In genomic region chr12:41949841-41950241, GRCm38 (mm10) we compare ENCODE assay signal across 14 mouse cellular contexts.
DNase-seq lines count a peak whose midpoint lies in the region; ATAC-seq and TF ChIP-seq lines count a peak whose summit lies in the region.
"Had no signal": no experiment of that assay in that cellular context is flagged by ENCODE, and none has a peak within 500 bp of the region (broad histone marks: within the 10 kb centered on the region; RNA-seq: fewer than 3 reads in every experiment).

No protein-coding gene starts in this region.

- no peak overlapping the region for H3K9ac ChIP-seq in heart, adult 2 months (ENCODE audit: low read depth, low read length)
- H3K9ac ChIP-seq in MEL (ENCODE audit: control insufficient read depth, low read depth, low read length, poor library complexity, severe bottlenecking): no peak overlapping the region
- H3K9ac ChIP-seq in kidney, embryonic 16.5 days (replicated peaks; ENCODE audit: low read length): no peak overlapping the region
- H3K9ac ChIP-seq: embryonic facial prominence, embryonic 12.5 days had no signal

- TF ChIP-seq POLR2A in heart, adult 2 months (IDR thresholded peaks at IDR 0.05; ENCODE audit: insufficient read depth, low read depth, low read length): no peak
- no peak for TF ChIP-seq POLR2A in MEL (IDR thresholded peaks at IDR 0.05; ENCODE audit: control insufficient read depth in 1 of 2, insufficient read depth in 1 of 2, low read depth in 1 of 2, low read length in 2 of 2, poor library complexity in 1 of 2)

- peak; percentile 25 to 35 for DNase-seq in heart, adult 2 months
- no peak for DNase-seq in heart, embryonic 10.5 days (ENCODE audit: low spot score)
- DNase-seq in 3134 (ENCODE audit: extremely low read depth, insufficient read length, low spot score) (peak; percentile 79), MEL (ENCODE audit: low read depth, low spot score) (peak; percentile 16)
- DNase-seq in heart, postnatal 25 days (ENCODE audit: low spot score): peak; percentile 12
- DNase-seq in thymus, postnatal 10 days (ENCODE audit: low spot score in 2 of 2): no peak
- no peak for DNase-seq in cerebellum, postnatal 36 days
- DNase-seq: adrenal gland, postnatal 36 days; cerebellum, adult 9-10 months; lung, postnatal 10 days had no signal

- 71% methylated on average over 6 of the region's 6 CpGs for whole genome bisulfite sequencing in heart, adult 2 months
- WGBS in heart, embryonic 10.5 days: 73% methylated on average over 6 of the region's 6 CpGs
- WGBS in kidney, embryonic 16.5 days: 86% methylated on average over 6 of the region's 6 CpGs

- H3K4me2 ChIP-seq in kidney, embryonic 16.5 days (replicated peaks; ENCODE audit: low read depth, low read length): no peak overlapping the region
- H3K4me2 ChIP-seq: embryonic facial prominence, embryonic 12.5 days had no signal

- TF ChIP-seq RAD21 in MEL (IDR thresholded peaks at IDR 0.05; ENCODE audit: low read depth, low read length): no peak

- no peak for TF ChIP-seq CTCF in heart, adult 2 months (IDR thresholded peaks at IDR 0.05)
- TF ChIP-seq CTCF in MEL (IDR thresholded peaks at IDR 0.05 in 2 of 3, conservative IDR thresholded peaks at IDR 0.05 in 1 of 3; ENCODE audit: control insufficient read depth in 1 of 3, insufficient read depth in 1 of 3, low read depth in 2 of 3, low read length in 3 of 3, poor library complexity in 1 of 3, severe bottlenecking in 1 of 3): no peak

- no peaks in the 10 kb centered on the region for H3K27me3 ChIP-seq in heart, adult 2 months (ENCODE audit: control insufficient read depth, insufficient read depth, low read length)
- H3K27me3 ChIP-seq in heart, embryonic 10.5 days (ENCODE audit: insufficient read depth, poor library complexity, severe bottlenecking): no peaks in the 10 kb centered on the region
- H3K27me3 ChIP-seq in MEL (ENCODE audit: control insufficient read depth in 1 of 2, insufficient read depth in 2 of 2, low read length in 2 of 2): no peaks in the 10 kb centered on the region
- H3K27me3 ChIP-seq in kidney, embryonic 16.5 days (ENCODE audit: insufficient read depth, low read length): no peaks in the 10 kb centered on the region
- H3K27me3 ChIP-seq: embryonic facial prominence, embryonic 12.5 days had no signal

- H3K27ac ChIP-seq in heart, adult 2 months: no peak overlapping the region
- H3K27ac ChIP-seq in heart, embryonic 10.5 days: no peak overlapping the region
- H3K27ac ChIP-seq in MEL (ENCODE audit: control insufficient read depth, low read depth, low read length): no peak overlapping the region
- H3K27ac ChIP-seq in kidney, embryonic 16.5 days (ENCODE audit: low read length): no peak overlapping the region
- H3K27ac ChIP-seq: embryonic facial prominence, embryonic 12.5 days had no signal

- TF ChIP-seq EP300 in heart, adult 2 months (IDR thresholded peaks at IDR 0.05; ENCODE audit: insufficient read depth, low read depth, low read length): no peak
- no peak for TF ChIP-seq EP300 in MEL (IDR thresholded peaks at IDR 0.05; ENCODE audit: low read depth in 1 of 2, low read length in 2 of 2)

- no peaks in the 10 kb centered on the region for H3K79me2 ChIP-seq in heart, adult 2 months (replicated peaks; ENCODE audit: control insufficient read depth, insufficient read depth, low read length)
- no peaks in the 10 kb centered on the region for H3K79me2 ChIP-seq in MEL (ENCODE audit: control insufficient read depth, insufficient read depth, low read length, poor library complexity)

- intact Hi-C loops in heart, adult 2 months (cut with DNase I): no loop called here
- intact Hi-C loops in heart, postnatal 25 days (cut with DNase I): no loop called here

- H3K4me3 ChIP-seq in heart, adult 2 months: no peak overlapping the region
- no peak overlapping the region for H3K4me3 ChIP-seq in heart, embryonic 10.5 days
- H3K4me3 ChIP-seq in MEL (ENCODE audit: control insufficient read depth in 1 of 2, insufficient read depth in 1 of 2, low read depth in 2 of 2, low read length in 2 of 2): no peak overlapping the region
- H3K4me3 ChIP-seq in kidney, embryonic 16.5 days (ENCODE audit: low read length): no peak overlapping the region
- H3K4me3 ChIP-seq: embryonic facial prominence, embryonic 12.5 days had no signal

- no peaks in the 10 kb centered on the region for H3K4me1 ChIP-seq in heart, adult 2 months (ENCODE audit: control insufficient read depth, insufficient read depth, low read length)
- no peaks in the 10 kb centered on the region for H3K4me1 ChIP-seq in heart, embryonic 10.5 days
- no peaks in the 10 kb centered on the region; a peak in 1 of 4 replicates for H3K4me1 ChIP-seq in MEL (ENCODE audit: control insufficient read depth in 1 of 2, insufficient read depth in 2 of 2, low read length in 2 of 2)
- no peaks in the 10 kb centered on the region for H3K4me1 ChIP-seq in kidney, embryonic 16.5 days (ENCODE audit: insufficient read depth, low read length)
- H3K4me1 ChIP-seq: embryonic facial prominence, embryonic 12.5 days had no signal

- no peaks in the 10 kb centered on the region for H3K36me3 ChIP-seq in heart, adult 2 months (ENCODE audit: control insufficient read depth, insufficient read depth, low read length)
- H3K36me3 ChIP-seq in heart, embryonic 10.5 days: no peaks in the 10 kb centered on the region
- peaks cover 0 to 3% of the 10 kb centered on the region in 2 experiments; a peak in 1 of 4 replicates for H3K36me3 ChIP-seq in MEL (ENCODE audit: control insufficient read depth in 1 of 2, insufficient read depth in 2 of 2, low read length in 2 of 2)
- H3K36me3 ChIP-seq in kidney, embryonic 16.5 days (ENCODE audit: insufficient read depth, low read length): no peaks in the 10 kb centered on the region
- H3K36me3 ChIP-seq: embryonic facial prominence, embryonic 12.5 days had no signal

- H3K9me3 ChIP-seq in heart, embryonic 10.5 days: no peaks in the 10 kb centered on the region
- H3K9me3 ChIP-seq in MEL (replicated peaks; ENCODE audit: insufficient read depth, low read length): no peaks in the 10 kb centered on the region
- no peaks in the 10 kb centered on the region for H3K9me3 ChIP-seq in kidney, embryonic 16.5 days (ENCODE audit: low read length)
- H3K9me3 ChIP-seq: embryonic facial prominence, embryonic 12.5 days had no signal

- no peak for ATAC-seq in kidney, embryonic 16.5 days (ENCODE audit: low FRiP score, low TSS enrichment)
- ATAC-seq: forebrain, embryonic 16.5 days; intestine, postnatal 0 days had no signal

TF ChIP-seq in MEL, 35 proteins besides CTCF, POLR2A, EP300 and RAD21:
- TF ChIP-seq CHD2 (IDR thresholded peaks at IDR 0.05; ENCODE audit: low read length): no peak
- TF ChIP-seq UBTF (IDR thresholded peaks at IDR 0.05; ENCODE audit: borderline replicate concordance, insufficient read depth, low read depth, low read length): no peak
- no peak for TF ChIP-seq NELFE (IDR thresholded peaks at IDR 0.05; ENCODE audit: low read depth, low read length)
- no peak for TF ChIP-seq TBP (IDR thresholded peaks at IDR 0.05; ENCODE audit: low read depth, low read length)
- TF ChIP-seq BHLHE40 (IDR thresholded peaks at IDR 0.05; ENCODE audit: borderline replicate concordance, low read depth, low read length): no peak
- no peak for TF ChIP-seq TCF12 (IDR thresholded peaks at IDR 0.05; ENCODE audit: low read depth, low read length)
- TF ChIP-seq USF2 (IDR thresholded peaks at IDR 0.05; ENCODE audit: borderline replicate concordance in 1 of 2, insufficient read depth in 1 of 2, low read depth in 1 of 2, low read length in 2 of 2): no peak
- no peak for TF ChIP-seq HCFC1 (IDR thresholded peaks at IDR 0.05; ENCODE audit: low read depth, low read length)
- no peak for TF ChIP-seq SMC3 (IDR thresholded peaks at IDR 0.05; ENCODE audit: low read depth, low read length)
- no peak for TF ChIP-seq GATA1 (IDR thresholded peaks at IDR 0.05; ENCODE audit: low read depth, low read length)
- no peak for TF ChIP-seq TAL1 (IDR thresholded peaks at IDR 0.05; ENCODE audit: low read length)
- no peak for TF ChIP-seq MAFK (IDR thresholded peaks at IDR 0.05; ENCODE audit: borderline replicate concordance, low read depth, low read length)
- TF ChIP-seq ZNF384 (IDR thresholded peaks at IDR 0.05; ENCODE audit: low read depth, low read length): no peak
TF ChIP-seq in MEL: peak in this region for 0.

Comparison
In these comparisons a context has a peak if more than half of its experiments do, and no peak if none do; other contexts are left out.
1. DNase-seq: peak in heart, adult 2 months (2 of 2), 3134 (single experiment), MEL (single experiment) and heart, postnatal 25 days (single experiment); none in heart, embryonic 10.5 days (single experiment), thymus, postnatal 10 days (0 of 2) and cerebellum, postnatal 36 days (0 of 2).